Mouse (Mus musculus) E14TG2a.4 (cell line): ENCODE results near the gene Svop.

Experiments
- CTCF ChIP-seq: conservative IDR thresholded peaks from 2 replicates; pipeline ENCODE4 v1.5.1; 2014; ENCODE audit warnings: low read length
- POU5F1 ChIP-seq: IDR thresholded peaks from 2 replicates; pipeline ENCODE4 v1.6.1; 2014; ENCODE audit warnings: low read length, borderline replicate concordance

DNA sequence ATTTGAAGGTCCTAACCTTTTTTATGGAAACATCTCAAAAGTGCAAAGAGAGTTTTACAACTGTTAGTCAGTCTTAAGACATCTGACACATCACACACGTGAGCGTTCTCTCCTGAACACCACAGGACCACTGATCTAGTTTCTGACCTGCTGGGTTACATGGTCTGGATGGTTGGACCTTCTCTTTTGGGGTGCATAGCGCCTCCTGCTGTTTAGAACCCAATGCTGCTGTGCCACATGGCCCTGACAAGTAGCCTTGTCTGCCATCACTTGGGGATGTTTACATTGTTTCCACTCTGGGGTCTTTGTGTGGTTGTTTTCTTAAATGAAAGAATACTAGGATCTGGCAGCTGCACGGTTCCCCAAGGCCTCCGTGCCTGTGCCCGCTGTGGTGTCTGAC lies 22.0 kb upstream of the Svop start:
- peak; percentile 69 for TF ChIP-seq CTCF
- TF ChIP-seq POU5F1: no peak
